Mouse (Mus musculus): ENCODE results near the gene Tmem63a.
"Not testable (repeated sequence)": the region's sequence is repeated elsewhere in the genome, so short reads cannot be mapped to it uniquely, and the experiment has no call there.

The Tmem63a gene

DNA sequence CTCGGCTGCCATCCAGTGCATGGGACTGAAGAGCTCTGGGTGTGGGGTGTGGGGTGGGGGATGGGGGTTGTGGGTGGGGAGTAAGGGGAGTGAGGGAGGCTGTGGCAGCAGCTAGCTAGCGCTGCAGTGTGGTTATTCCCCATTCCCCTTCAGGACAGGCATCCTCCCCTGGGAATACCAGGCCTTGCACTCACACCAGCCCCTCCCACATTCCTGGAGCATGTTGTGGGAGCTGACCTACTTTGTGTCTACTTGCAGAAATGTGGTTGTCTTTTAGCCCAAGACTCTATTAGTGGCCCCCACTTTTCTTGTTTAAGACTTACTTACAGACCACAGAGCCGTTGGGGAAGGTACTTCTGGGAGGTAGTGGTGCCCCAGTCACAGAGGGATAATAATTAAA is 24.4 kb downstream of the Tmem63a start:
- DNase-seq: peak; percentile 66

DNA sequence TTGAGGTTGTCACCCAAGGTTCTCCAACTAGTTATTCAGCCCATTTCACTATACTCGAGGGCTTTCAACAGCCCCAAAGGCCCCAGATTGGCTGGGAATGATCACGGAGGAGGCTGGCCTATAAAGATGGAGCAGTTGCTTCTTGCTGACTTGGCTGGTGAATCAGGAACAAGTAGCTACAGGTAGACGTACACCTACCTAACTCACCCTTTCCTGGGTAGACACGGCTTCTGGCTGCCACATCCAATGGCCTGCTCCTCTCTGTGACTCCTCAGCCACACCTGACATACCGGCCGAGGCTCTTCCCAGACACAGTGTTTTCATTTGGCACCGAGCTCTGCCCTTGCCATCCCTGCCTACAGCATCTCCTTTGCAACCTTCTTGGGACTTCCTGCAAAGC is 25.1 kb downstream of the Tmem63a start:
- no peak for DNase-seq

DNA sequence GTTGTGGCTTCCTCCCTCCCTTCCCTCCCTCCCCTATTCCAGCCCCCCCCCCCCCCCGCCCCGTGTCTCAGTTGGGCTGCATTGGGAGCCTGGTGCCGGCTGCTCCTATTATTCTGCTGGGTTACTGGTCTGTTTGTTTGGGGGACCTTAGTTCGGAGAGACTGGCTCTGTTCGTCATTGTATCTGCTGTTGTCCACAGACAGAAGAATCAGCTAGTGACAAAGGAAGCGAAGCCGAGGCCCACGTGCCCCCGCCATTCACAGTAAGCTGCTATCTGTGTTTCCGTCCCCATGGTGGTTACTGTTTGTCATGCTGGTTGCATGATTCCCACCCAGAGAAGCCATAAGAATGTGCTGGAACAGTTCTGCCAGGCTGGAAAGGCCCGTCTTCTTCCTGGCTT is 30.8 kb downstream of the Tmem63a start:
- DNase-seq: no peak

DNA sequence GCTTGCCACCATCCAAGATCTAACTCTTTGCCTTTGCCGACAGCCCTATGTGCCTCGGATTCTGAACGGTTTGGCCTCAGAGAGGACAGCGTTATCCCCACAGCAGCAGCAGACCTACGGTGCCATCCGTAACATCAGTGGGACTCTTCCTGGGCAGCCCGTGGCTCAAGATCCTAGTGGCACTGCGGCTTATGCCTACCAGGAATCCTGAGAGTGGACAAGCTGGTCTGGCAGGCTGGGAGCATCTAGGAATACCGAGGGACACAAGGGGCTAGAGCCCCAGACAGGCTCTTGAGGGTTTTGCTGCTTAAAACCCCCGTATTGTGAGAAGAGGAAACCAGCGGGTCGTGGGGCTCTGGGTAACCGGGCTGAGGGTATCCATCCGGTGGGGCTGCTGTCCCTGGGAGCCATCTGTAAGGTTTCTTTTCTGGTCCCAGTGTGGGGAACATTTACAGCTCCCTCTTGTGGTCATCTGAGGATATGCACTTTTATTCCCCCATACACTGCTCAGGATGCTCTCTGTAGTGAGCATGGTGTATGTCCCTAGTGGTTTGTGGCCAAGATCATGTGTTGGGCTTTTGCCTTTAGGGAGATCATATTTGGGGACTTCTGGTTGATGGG is 32.1 kb downstream of the Tmem63a start:
- DNase-seq: peak; percentile 73

DNA sequence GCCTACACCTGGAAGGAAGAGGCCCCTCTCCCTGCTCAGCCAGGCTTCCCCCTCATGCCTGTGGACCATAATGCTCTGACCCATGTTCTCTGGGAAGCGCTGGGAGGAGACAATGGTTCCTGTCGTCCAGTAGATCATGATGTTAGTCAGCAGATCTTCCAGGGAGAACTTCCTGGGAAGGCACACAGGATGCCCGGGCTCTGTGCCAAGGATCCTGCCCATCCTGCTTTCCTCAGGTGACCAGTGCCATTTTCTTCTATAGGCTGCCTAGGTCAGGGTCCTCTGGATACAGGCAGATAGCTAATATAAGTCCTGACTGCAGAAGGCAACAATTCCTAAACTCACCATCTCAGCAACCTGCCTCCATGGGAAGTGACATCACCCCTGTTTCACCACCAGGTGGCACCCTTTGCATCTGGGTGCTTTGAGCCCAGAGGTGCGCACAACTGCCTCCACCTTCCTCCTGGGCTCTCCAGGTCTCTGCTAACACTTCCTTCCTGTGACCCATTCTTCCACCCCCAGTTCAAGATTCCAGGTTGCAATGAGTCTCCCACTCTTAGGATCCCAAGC is 34.1 kb downstream of the Tmem63a start:
- peak; percentile 58 for DNase-seq

DNA sequence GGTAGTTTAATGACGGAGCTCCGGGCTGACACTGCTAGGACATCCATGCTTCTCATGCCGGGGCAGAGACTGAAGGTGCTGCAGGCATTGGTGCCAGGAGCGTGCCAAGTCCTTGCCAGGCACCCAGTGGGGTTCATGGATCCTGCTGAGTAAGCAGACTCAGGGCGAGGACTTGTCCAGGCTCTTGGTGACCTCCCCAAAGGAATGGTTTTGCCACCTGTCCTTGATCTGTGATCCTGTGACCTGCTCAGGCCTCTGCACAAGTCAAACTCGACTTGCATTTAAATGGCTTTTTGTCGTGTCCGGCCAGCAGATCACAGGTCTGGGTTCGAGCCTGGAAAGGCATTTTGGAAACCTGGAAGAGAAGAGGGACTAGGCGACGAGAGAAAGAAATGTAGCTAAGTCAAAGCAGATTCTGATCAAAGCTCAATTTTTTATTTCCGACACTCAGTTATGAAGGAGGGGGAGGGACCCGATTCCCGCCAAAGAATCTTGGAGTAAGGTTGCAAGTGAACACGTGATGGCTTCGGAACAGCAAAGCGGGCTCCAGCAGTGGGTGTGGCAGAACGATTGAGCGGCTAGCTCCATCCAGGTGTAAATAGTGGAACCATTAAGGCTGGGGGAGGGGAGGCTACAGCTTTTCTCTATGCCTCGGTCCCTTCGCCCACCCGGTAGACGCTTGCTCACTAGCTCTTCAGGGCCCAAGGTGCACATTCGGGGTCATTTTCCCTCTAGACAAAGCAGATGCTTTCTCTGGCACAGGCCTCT is 37.5 kb downstream of the Tmem63a start:
- peak; percentile 41 for DNase-seq

DNA sequence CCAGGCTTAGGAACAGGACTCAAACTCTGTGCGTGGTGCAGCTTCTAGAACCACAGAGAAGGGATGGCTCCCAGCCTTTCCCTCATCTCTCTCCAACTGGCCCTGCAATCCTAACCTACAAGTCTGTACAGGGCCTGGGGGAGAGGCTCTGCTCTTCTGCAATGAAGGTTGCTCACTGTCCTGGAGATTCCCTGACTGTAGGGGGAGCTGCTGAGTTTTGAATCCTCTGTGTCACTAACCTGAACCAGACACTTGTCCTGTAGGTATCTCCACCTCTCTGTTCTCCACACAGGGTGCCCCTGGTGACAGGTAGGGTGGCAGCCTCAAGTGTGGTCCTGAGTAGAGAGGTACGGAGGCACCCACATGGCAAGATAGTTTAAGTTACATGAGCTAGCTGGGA is 38.3 kb downstream of the Tmem63a start:
- DNase-seq: peak; percentile 32

DNA sequence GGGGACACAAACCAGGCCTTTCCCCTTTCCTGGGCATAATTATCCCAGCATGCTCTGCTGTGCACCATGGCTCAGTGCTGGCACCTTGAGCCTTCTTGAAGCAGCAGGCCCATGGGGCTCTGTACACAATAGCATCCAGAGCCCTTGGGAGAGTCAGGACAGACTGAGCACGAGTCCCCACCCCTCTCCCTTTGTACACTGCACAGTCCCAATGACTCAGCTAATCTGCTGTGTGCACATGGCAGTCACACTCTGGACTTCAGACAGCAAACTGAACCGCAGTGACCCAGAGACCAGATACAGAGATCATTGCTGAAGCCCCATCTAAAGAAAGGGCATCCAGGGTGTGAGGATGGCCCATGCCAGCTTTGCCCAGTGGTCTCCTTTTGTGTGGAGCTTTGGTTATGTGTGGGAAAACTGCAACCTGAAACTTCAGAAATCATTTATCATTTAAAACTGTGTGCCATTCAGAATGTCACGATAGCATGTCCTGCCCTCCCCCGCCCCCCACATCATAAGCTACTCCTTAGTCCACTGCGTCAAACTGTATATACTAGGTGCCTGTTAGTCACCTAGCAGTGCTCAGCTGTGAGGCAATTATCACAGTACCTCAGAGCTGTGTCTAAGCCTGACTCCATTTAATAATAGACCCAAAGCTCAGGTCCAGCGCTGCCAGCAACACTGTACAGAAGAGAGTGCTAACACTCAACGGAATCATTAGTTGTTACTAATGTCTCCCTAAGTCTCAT is 39.3 kb downstream of the Tmem63a start:
- not testable (repeated sequence) for DNase-seq

DNA sequence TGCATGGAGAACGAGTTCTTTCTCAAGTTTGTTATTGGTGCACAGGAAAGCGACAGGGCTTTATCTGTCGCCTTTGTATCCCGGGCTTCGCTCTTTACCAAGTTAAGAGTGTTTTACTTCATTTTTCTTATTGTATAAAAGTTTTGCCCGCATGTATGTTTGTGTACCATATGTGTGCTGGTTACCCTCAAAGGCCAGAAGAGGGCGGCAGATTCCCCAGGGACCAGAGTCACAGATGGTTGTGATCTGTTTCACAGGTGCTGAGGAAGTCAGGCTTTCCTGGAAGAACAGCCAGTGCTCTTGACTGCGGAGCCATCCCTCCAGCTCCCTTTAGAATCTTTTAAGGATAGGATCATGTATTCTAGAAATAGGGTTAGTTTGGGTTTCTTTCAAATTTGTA is 44.6 kb downstream of the Tmem63a start:
- no peak for DNase-seq

DNA sequence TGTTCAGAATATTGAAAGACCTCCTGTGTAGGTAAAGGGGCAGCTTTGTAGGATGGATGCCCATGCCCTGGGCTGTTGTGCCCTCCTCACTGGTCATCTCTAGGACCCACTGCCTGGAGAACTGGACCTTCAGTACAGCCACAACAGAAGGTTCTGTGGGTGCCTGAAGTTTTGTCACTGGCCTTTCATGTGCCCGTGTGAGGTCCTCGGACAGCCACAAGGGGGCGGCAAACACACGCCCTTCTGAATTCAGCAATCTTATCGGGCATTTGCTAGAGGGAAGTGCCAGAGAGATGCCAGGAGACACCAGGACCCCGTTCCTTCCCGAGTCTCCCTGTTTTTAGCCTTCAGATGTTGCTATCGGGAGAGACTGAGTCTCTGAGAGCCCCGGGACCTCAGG is 45.6 kb downstream of the Tmem63a start:
- peak; percentile 83 for DNase-seq

DNA sequence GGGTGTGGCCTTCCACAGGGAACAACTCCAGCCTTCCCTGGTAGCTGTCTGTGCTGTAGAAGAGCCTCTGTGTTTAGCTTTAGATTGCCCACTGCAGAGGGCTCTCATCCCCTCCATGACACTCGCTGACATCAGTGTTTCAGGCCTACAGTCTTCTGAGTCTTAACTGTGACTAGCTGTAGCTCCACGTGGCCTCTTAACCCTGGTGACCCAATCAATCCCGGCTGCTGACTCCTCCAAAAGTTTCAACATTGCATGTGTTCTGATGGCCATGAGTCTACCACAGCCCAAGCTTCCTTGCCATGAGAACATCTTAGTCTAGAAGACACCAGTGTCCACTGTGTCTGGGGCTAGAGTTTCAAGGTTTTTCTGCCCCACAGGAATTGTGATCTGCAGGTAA is 48.5 kb downstream of the Tmem63a start:
- DNase-seq: no peak

DNA sequence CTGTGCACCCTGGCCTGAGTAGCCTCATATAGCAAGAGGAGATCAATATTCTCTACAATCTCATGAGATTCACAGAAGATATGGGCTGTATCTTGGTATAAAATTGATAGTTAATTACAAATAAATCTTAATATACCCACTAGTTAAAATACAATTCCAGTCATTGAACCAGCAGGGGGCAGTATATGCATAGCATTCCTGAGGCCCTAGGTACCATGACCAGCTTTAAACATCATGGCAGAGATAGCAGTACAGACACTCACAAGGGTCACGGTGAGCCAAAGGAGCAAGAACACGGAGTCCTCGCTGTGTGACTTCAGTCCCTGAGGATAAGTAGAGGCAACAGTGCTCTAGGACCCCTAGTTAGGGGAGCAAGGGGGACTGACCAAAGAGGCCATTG is 50.0 kb downstream of the Tmem63a start:
- peak; percentile 88 for DNase-seq

DNA sequence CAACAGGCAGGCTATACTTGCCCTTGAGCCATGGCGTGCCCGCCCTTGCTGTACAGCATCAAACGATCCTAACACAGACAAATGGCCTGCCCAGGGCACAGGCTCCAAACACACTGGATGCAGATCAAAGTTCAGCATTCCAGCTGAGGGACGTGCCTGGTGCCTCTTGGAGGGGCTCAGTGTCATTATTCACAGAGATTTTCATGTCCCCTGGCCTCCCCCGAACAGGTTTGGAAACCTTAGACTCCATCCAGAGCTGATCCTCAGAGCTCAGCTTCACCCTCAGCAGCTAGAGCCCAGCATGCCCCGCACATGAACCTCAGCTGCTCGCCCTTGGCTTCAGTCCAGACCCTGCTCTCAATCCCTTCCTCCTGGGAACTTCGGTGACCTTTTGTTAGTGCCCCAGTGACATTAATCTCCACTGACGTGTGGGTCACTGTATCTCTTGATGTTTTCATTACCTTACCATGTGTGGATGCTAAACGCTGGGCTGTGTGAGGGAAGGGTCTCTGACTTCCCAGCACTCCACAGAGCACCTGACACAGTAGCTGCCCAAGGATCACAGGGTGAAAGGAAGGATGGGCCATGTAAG is 58.5 kb downstream of the Tmem63a start:
- peak; percentile 23 for DNase-seq

DNA sequence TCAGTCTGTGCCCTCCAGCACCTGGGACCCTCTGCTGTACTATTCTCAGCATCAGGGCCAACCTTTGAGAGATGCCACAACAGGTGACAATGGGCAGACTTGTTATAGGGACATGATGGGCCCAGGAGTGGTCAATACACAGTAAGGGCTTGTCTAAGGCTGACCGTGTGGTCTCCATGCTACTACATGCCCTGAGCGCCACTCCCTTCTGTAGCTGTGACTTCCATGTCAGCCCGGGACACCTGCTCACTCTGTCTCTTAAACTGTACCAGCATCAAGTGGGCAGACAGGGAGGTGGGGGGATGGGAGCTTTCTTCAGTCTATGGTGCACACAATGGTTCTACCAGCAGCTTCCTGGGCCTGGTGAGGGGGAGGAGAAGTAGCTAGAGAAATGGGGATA is 59.1 kb downstream of the Tmem63a start:
- DNase-seq: no peak

DNA sequence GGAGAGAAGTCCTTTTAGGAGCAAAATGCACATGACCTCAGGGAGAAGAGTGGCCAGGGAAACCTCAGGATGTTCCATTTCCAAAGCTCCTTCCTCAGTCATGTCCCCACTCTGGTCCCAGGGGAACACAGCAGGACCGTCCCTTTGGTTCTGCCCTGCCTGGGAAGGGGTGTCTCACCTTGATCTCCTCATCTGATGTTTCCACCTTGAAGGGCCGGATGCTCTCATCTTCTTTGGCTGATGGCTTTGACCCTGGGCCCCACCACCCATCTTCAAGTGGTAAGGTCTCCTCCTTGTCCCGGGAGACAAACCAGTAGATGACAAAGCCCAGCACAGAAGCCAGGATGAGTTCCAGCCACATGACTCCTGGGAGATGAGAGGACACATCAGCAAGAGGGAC is 59.5 kb downstream of the Tmem63a start:
- no peak for DNase-seq

DNA sequence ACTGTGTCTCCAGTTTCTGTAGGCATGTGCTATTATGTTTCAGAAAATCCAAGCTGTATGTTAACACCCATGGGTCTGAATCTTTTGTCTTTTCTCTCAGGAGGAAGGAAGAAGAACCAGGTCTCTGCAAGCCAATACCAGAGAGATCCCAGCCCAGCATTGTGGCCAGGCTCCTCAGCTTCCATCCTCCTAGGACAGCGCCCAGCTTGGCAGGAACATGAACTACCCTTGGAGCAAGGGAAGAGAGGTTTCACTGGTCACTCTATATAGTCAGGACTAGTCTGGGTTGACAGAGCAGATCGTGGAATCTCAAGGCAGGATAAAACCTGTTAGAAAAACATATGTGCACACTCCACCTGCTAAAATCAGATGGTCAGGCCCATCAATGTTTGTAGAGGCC is 61.6 kb downstream of the Tmem63a start:
- DNase-seq: no peak

DNA sequence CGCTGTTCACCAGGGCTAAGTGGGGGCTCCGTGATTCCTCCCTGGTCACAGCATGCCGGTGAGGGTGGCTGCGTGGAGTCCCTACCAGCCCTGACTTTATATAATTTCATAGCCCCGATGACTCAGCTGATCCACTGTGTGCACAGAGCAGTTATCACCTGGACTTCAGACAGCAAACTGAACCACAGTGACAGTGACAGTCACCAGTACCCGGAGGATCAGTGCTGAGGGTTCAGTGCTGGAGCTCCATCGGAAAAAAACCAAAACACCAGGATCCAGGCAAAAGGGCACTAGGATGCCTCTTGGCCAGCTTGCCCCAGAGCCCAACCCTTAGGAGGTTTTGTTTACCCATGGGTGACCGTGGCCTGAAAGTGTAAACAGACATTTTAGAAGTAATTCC is 63.2 kb downstream of the Tmem63a start:
- no peak for DNase-seq

DNA sequence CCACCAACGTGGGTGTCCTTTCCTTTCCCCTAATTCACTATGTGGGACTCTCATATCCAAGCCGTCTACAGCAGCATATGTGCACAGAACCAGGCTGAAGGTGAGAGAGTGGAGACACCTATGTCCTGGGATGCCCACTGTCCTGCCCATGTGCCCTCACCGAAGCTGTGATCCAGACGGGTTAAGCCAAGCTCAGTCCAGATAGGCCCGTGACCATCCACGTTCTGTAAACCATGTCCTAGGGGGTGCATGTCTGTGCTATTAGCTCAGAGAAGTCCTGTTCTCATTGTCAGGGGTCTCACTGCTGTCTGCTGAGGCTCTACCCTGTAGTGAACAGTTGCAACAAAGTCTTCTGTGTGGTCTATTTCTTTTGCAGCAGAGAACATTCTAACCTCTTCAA is 65.7 kb downstream of the Tmem63a start:
- DNase-seq: no peak

DNA sequence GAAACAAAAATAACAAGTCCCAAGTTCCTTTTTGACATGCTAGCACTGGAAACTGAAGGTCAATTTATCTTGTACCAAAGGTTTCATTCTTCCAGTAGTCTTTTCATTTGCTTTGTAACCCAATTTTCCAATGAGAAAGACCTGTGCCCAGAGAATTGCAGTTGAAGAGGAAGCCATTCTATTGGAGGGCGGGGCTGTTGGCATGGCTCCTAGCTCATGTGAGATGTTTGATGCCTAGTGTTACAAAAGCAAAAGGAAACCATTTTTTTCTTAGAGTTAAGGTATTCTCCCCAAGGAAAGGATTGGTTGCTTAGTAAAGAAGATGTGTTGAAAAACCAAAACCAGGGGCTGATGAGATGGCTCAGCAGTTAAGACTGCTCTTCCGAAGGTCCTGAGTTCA is 66.1 kb downstream of the Tmem63a start:
- DNase-seq: peak; percentile 83

DNA sequence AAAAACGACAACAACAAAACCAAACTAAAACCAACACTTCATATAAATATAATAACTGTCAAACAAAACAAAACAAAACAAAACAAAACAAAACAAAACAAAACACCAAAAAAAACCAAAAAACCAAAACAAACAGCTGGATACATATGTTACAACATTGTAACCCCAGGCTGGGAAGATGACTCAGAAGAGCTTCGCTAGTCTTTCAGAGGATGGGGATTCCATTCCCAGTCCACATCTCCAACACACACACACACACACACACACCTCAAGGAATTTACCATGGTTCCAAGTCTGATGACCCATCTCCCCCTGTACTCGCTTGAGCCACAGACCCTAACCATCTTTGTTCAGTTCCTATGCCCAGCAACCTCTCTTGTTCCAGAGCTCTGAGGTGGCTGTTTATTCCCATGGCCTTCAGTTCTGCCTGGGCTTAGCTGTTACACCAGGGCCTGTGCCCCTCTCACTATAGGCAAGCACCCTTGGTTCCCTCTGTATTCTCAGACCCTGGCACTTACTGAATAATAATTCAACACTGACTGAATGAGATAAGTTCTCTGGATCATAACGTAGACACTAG is 67.0 kb downstream of the Tmem63a start:
- DNase-seq: no peak

DNA sequence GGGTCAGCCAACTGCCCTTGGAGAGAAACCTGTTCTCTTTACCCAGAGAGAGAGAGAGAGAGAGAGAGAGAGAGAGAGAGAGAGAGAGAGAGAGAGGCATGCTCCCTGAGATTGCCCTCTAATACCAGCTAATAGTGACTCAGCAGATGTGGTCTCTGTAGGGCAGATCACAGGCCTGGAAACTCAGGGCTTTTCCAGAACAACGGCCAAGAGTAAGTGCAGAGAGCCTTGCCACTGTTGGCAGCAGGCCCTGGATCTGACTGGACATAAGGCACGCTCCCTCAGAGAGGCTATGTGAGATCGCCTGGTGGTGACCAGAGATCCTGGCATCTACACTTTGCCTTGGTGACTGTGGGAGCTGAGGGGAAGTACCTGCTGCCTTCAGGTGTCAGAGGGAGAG is 67.6 kb downstream of the Tmem63a start:
- DNase-seq: peak; percentile 80

DNA sequence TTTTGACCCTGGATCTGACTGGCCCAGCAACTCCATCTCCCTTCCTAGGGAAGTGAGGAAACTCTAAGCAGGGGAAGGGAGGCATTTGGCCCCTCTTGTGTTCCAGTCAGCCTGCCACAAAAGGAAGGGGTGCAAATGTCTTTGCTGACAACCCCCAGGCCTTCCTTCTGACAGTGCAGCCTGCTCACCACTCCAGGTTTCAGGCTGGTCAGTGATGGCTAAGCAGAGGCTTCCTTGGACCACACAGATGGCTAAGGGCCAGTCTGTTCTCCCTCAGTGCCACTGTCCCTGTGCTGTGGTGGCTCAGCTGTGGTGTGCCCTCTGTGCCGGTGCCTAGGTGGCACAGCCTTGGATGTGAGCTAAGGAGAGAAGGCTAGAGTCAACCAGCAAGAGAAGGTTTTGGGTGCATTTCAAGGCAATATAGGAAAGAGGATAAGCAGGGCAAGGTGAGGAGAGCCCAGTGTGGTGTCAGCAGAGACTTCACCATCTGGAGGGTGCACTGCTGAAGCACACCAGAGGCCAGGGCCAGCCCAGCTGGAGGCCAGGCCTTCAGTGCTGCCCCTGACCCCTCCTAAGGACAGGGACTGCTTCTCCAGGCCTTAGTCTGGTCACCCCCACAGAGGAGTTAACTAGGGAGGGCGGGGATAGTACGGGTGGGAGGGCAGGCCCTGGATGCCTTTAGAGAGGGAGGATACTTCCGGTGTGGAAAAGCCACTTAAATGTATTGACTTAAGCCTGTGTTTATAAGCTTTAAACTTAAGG is 68.2 kb downstream of the Tmem63a start:
- DNase-seq: peak; percentile 26

Data from lung, postnatal 36 days (tissue).